Mouse (Mus musculus): ENCODE data around the gene Pcx.

The Pcx gene

GRCm38 (mm10) chr19:4624406-4625178 lies 114.3 kb downstream of the Pcx start:
- DNase-seq, result no peak

GRCm38 (mm10) chr19:4625179-4625828 lies 115.0 kb downstream of the Pcx start, which contains the start of gene Rce1:
TSS of gene Rce1 (minus strand) at chr19:4625641.
- peak; percentile 86 for DNase-seq

- DNase-seq, result no peak
These were observed 115.7 kb downstream of the Pcx start for GRCm38 (mm10) chr19:4625829-4626535.

- peak; percentile 75 for DNase-seq
These were observed 118.5 kb downstream of the Pcx start for GRCm38 (mm10) chr19:4628819-4629218.

GRCm38 (mm10) chr19:4635986-4636385 lies 125.7 kb downstream of the Pcx start:
- DNase-seq, result no peak

- DNase-seq, result peak; percentile 56
These were observed 134.0 kb downstream of the Pcx start for GRCm38 (mm10) chr19:4644271-4644670.

GRCm38 (mm10) chr19:4646917-4647492 lies 136.7 kb downstream of the Pcx start:
- DNase-seq, result no peak

- DNase-seq, result peak; percentile 9
These were observed 147.9 kb downstream of the Pcx start for GRCm38 (mm10) chr19:4658156-4658555.

GRCm38 (mm10) chr19:4666815-4667214 lies 156.5 kb downstream of the Pcx start:
- DNase-seq, result no peak

- DNase-seq, result no peak
These were observed 160.5 kb downstream of the Pcx start for GRCm38 (mm10) chr19:4670776-4671175.
